Mouse (Mus musculus) thymus, adult 2 months (tissue): ENCODE results near the gene Acp5. TPM values are rescaled to one million over a fixed set of nuclear protein-coding genes. Genes with fewer than 3 reads are reported as not detected.

Experiments used
- DNase-seq: peaks from one replicate; pipeline ENCODE4 v3.0.0; 2021
- H3K27ac ChIP-seq: fragments of 200-500 bp; 2 replicates; pipeline ENCODE4 v1.5.1; 2012; ENCODE audit warnings: low read length, control low read depth; ENCODE audit not compliant: control insufficient read depth, insufficient read depth
- H3K27me3 ChIP-seq: fragments of 200-500 bp; 2 replicates; pipeline ENCODE4 v1.6.1; 2012; ENCODE audit warnings: mild to moderate bottlenecking, low read length, moderate library complexity, mixed read lengths; ENCODE audit not compliant: control insufficient read depth, insufficient read depth
- H3K36me3 ChIP-seq: fragments of 200-500 bp; 2 replicates; pipeline ENCODE4 v1.6.1; 2012; ENCODE audit warnings: mild to moderate bottlenecking, low read length, moderate library complexity; ENCODE audit not compliant: control insufficient read depth, insufficient read depth
- H3K4me1 ChIP-seq: fragments of 200-500 bp; replicated peaks from 2 replicates; pipeline ENCODE4 v1.6.1; 2012; ENCODE audit warnings: low read length; ENCODE audit not compliant: control insufficient read depth, insufficient read depth
- H3K4me3 ChIP-seq: fragments of 200-500 bp; 2 replicates; pipeline ENCODE4 v1.5.1; 2012; ENCODE audit warnings: mild to moderate bottlenecking, low read length, control low read depth, moderate library complexity; ENCODE audit not compliant: control insufficient read depth, insufficient read depth
- CTCF ChIP-seq: fragments of 200-500 bp; IDR thresholded peaks from 2 replicates; pipeline ENCODE4 v1.5.1; 2012; ENCODE audit warnings: mild to moderate bottlenecking, control low read depth, low read length, moderate library complexity, borderline replicate concordance; ENCODE audit not compliant: control insufficient read depth, poor library complexity, insufficient read depth; ENCODE audit errors: extremely low read depth
- POLR2A ChIP-seq: fragments of 200-500 bp; IDR thresholded peaks from 2 replicates; pipeline ENCODE4 v1.6.1; 2012; ENCODE audit warnings: mild to moderate bottlenecking, low read length, control low read depth, moderate library complexity; ENCODE audit not compliant: control insufficient read depth, poor library complexity, insufficient read depth; ENCODE audit errors: extremely low read depth
- WGBS: fragments of 180-500 bp; shearing (Covaris S2); methylation state at CpG from one replicate; pipeline ENCODE4 v1.1.7; 2018; 5-methylcytosine and 5-hydroxymethylcytosine counted together
- polyA plus RNA-seq: library from polyadenylated mRNA; depleted of rRNA; stranded (reverse); fragments of >200 nt; gene quantifications from 2 replicates; pipeline ENCODE4 v1.2.3, GENCODE M21; 2012; rRNA removed

Acp5 gene
- polyA plus RNA-seq = 248 and 304 TPM in 2 replicates

- Histone ChIP-seq H3K36me3 (no peaks in the 10 kb centered on the region), H3K4me3 (no peak within 1 kb of the TSS), H3K27me3 (no peaks in the 10 kb centered on the region), H3K27ac (peak within 1 kb of the TSS; percentile 93), H3K4me1 (peaks cover 47% of the 10 kb centered on the region)
- WGBS = 61% methylated on average over 7 of the region's 7 CpGs
- no peak for DNase-seq
- TF ChIP-seq POLR2A (no peak), CTCF (no peak)
These were observed at the start of gene Acp5 for GRCm38 (mm10) chr9:22135644-22136390. TSS of gene Acp5 (minus strand) at chr9:22135711.

- H3K4me3 ChIP-seq = no peak overlapping the region
- no peak overlapping the region for H3K27ac ChIP-seq
- TF ChIP-seq POLR2A = no peak
- no peak for TF ChIP-seq CTCF
- no peaks in the 10 kb centered on the region for H3K4me1 ChIP-seq
- H3K27me3 ChIP-seq = no peaks in the 10 kb centered on the region
- no peaks in the 10 kb centered on the region for H3K36me3 ChIP-seq
- no peak for DNase-seq
- 89% methylated on average over 4 of the region's 4 CpGs for WGBS
These were observed 36.8 kb upstream of the Acp5 start for GRCm38 (mm10) chr9:22172318-22172717.

- H3K4me3 ChIP-seq = no peak overlapping the region
- H3K27me3 ChIP-seq = no peaks in the 10 kb centered on the region
- no peaks in the 10 kb centered on the region; the same call in 1 of the 2 replicates for H3K4me1 ChIP-seq
- TF ChIP-seq POLR2A = no peak
- TF ChIP-seq CTCF = no peak
- no peak for DNase-seq
- no peak overlapping the region for H3K27ac ChIP-seq
- H3K36me3 ChIP-seq = no peaks in the 10 kb centered on the region
- 95% methylated on average over 11 of the region's 11 CpGs for WGBS
These were observed 33.8 kb upstream of the Acp5 start for GRCm38 (mm10) chr9:22169327-22169726.

GRCm38 (mm10) chr9:22167751-22168150 is 32.2 kb upstream of the Acp5 start:
- Histone ChIP-seq H3K27me3 (no peaks in the 10 kb centered on the region), H3K36me3 (no peaks in the 10 kb centered on the region), H3K27ac (no peak overlapping the region), H3K4me1 (no peaks in the 10 kb centered on the region; the same call in 1 of the 2 replicates), H3K4me3 (no peak overlapping the region)
- WGBS = 98% methylated on average over 4 of the region's 4 CpGs
- TF ChIP-seq POLR2A (no peak), CTCF (no peak)
- no peak for DNase-seq

DNA sequence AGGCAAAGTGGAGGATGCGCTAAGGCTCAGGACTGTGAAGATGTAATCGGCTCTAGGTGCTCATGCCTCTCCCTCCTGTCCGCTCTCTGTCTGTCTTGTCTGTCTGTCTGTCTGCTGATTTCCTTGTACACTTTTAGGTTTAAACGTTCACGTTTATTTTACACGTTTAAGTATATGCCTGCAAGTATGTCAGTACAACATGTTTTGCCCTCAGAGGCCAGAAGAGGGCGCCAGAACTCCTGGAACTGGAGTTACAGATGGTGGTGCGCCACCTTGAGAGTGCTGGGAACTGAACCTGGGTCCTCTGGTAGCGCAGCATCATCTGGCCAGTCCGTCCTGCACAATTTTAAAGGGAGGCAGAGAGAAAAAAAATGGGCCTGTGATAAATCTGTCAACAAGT is 31.2 kb upstream of the Acp5 start:
- no peak for DNase-seq
- Histone ChIP-seq H3K27ac (no peak overlapping the region), H3K4me1 (no peaks in the 10 kb centered on the region; the same call in 1 of the 2 replicates), H3K27me3 (no peaks in the 10 kb centered on the region), H3K4me3 (no peak overlapping the region), H3K36me3 (no peaks in the 10 kb centered on the region)
- TF ChIP-seq POLR2A (no peak), CTCF (no peak)
- WGBS = 95% methylated on average over 10 of the region's 10 CpGs

GRCm38 (mm10) chr9:22165964-22166363 is 30.5 kb upstream of the Acp5 start:
- DNase-seq = no peak
- Histone ChIP-seq H3K4me3 (no peak overlapping the region), H3K4me1 (no peaks in the 10 kb centered on the region; the same call in 1 of the 2 replicates), H3K27me3 (no peaks in the 10 kb centered on the region), H3K27ac (no peak overlapping the region), H3K36me3 (no peaks in the 10 kb centered on the region)
- 58% methylated on average over 6 of the region's 6 CpGs for WGBS
- no peak for TF ChIP-seq POLR2A
- no peak for TF ChIP-seq CTCF
